Mouse (Mus musculus): ENCODE measurements at regions not wholly inside any gene's neighbourhood (a gene's known extent, or its start where the extent isn't known, plus 50 kb on each side); places are given as distances from the start of the nearest gene placed in this dataset.

DNA sequence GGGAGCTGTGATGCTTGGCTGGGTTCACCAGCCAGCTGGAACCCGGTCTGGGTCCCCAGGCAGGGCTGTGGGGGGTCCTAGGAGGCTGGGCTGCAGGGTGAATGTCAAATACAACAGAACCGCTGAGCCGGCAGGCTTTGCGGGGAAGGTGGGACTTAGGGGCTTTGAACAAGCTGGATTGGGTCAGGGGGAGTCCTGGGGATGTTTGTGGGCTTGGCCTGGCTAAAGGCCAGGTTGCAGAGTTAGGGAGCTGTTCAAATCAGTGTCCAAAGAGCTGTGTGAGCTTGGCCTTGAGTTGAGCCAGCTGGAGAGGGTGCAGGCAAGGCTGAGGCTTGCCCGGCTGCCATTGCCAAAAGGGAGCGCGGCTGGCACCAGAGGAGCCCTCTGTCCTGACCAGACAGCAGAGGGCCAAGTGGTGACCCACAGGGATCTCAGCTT, 79.3 kb upstream of the Mvb12b start:
- ATAC-seq (ENCODE audit: extremely low read depth, insufficient number of reproducible peaks, low FRiP score, poor library complexity, severe bottlenecking), result no peak

DNA sequence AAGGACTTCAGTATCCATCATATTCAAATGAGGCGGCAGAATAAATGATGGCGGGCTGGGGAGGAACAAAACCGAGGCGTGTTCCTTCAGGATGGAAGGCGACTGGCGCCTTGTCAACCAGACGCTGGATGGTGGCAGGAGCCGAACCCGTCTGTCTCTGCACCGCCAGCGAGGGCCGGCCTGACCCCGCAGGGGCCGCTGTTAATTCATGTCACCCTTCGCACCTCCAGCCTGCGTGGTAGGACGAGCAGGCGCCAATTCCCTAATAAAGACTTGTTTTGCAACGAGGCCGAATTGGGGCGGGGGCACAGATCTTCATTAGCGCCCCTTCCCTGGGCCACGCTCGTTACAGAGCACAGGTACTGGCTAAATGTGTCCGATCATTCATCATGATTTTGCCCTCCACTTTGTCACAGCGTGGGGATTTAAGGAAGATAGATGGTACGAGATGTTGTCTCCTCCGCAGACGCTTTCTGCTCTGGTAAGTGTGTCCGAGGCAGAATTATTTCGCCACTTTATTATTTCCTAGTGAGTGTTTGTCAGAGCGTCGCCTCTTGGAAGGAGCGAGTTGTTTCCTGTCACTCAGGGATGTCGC, 78.7 kb upstream of the Mvb12b start:
- no peak for ATAC-seq (ENCODE audit: extremely low read depth, insufficient number of reproducible peaks, low FRiP score, poor library complexity, severe bottlenecking)

DNA sequence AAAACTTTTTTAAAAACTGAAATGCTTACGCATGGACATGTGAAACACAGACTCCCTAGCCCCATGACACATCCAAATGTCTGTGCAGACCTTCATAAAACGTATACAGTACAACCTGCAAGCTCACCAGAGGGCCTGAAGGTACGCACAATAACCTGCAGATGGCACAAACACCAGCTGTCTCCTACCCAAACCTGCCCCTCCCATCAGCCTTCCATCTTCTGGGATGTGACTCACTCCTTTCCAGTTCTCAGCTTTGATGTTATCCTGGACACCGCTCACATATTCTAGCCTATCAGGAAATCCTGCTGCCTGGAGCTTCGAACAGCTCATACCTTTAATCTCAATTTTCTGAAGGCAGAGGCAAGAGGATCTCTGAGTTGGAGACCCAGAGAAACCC, 76.3 kb upstream of the Mvb12b start:
- ATAC-seq (ENCODE audit: extremely low read depth, insufficient number of reproducible peaks, low FRiP score, poor library complexity, severe bottlenecking), result no peak

DNA sequence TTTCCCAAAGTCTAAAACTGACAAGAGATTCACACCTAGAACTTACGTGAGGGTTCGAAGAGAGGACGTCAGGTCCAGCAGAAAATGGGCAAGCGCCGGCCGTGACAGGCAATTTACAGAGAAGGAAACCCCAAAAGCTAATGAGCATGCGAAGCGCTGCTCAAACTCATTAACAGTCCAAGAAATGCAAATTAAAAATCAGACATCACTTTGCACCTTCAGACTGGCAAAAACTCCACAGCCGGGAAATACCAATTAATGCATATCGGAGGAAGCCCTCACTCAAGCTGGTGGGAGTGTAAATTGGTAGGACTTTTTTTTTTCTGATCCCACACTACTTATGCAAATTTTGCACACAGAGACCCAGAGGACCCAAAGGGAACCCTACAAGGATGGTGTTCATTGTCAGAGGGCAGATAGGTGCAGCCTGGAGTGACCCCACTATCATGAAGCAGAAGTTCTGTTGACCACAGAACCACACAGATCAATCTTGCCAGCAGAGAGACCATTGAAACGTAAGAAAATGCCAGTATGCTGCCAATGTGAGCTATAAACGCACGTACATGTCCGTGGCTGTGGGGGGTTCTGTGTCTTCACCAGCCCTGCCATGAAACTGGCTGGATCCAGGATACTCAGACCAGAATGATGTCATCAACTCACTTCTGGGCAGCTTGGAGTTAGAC, 74.8 kb upstream of the Mvb12b start:
- ATAC-seq (ENCODE audit: extremely low read depth, insufficient number of reproducible peaks, low FRiP score, poor library complexity, severe bottlenecking), result no peak

DNA sequence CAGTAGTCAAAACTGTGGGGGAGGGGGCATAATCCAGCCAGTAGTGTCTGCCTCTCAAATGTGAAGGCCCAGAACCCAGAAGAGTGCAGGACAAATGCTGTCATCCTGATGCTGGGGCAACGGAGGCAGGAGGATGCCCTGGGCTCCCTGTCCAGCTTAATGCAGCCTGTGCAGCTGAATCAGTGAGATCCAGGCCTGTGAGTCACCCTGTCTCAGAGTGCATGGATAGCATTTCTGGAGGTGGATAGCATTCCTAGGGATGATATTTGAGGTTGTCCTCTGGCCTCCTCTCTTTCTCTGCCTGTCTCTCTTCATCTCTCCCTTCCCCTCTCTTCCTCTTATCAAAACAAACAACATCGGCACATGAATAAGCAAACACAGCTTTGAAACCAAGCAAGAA, 73.8 kb upstream of the Mvb12b start:
- ATAC-seq (ENCODE audit: extremely low read depth, insufficient number of reproducible peaks, low FRiP score, poor library complexity, severe bottlenecking), result no peak

DNA sequence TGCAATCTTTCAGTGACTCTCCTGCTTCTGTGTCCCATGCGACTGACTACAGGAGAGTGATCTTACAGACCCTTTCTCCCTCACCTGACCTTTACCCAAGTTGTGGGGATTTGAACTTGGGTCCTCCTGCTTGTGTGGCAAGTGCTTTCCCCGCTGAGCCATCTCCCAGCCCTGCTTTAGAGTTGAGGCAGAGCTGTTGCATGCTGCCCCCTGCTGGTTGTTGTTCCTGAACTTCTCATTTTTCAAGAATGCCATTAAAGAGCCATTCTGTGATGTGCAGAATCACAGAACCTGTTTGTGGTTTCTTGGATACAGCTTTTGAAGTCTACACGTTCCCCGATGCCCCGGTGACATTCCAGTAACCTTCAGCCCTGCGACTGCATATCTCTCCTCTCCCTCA, 70.0 kb upstream of the Mvb12b start:
- no peak for ATAC-seq (ENCODE audit: extremely low read depth, insufficient number of reproducible peaks, low FRiP score, poor library complexity, severe bottlenecking)

DNA sequence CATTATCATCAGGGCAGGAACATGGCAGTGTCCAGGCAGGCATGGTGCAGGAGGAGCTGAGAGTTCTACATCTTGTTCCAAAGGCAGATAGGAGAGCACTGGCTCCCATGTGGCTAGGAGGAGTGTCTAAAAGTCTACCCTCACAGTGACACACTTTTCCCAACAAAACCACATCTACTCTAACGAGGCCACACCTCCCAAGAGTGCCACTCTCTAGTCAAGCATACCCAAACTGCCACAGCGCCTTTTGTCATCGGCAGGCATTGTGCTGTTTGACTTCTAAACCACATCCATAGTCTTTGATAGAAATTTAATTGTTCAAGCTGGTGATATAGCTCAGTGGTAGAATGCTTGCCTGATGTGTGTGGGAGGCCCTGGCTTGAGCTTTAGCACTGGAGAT, 56.6 kb upstream of the Mvb12b start:
- no peak for ATAC-seq (ENCODE audit: extremely low read depth, insufficient number of reproducible peaks, low FRiP score, poor library complexity, severe bottlenecking)

DNA sequence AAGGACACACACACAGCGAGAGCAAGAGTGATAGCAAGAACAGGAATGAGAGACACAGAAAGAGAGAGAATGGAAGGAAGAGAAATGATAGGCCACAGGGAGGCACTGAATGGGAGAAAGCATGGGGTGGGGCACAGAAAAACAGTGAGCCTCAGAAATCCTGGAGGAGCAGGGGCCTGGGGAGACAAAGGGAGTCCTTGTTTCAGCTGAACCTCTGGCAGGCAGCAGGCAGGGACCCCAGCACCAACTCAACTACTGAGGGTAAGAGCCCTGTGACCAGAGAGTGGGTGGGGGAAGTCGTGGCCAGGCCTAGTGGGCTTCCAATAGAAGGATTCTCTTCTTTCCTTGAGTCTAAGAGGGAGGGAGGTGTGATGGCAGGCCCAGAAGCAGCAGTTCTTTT, 54.3 kb upstream of the Mvb12b start:
- no peak for ATAC-seq (ENCODE audit: extremely low read depth, insufficient number of reproducible peaks, low FRiP score, poor library complexity, severe bottlenecking)

DNA sequence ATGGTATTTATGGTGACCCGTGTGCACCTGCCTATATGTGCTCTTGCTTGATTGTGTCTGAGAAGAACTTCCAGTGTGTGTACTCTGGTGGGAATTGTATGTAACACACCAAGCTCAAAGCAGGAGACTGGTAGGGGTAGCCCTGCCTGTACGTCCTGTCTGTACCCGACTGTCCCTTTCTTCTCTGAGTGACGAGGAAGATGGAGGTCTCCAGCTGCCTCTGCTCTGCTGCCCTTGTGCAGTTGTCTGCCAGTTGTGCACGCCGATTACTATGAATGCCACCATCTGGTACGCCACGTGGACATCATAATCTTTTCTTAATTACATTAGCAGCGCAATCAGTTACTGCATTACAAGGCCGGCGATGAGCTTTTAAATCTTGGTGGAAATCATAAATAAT, 53.6 kb upstream of the Mvb12b start:
- ATAC-seq (ENCODE audit: extremely low read depth, insufficient number of reproducible peaks, low FRiP score, poor library complexity, severe bottlenecking), result no peak

DNA sequence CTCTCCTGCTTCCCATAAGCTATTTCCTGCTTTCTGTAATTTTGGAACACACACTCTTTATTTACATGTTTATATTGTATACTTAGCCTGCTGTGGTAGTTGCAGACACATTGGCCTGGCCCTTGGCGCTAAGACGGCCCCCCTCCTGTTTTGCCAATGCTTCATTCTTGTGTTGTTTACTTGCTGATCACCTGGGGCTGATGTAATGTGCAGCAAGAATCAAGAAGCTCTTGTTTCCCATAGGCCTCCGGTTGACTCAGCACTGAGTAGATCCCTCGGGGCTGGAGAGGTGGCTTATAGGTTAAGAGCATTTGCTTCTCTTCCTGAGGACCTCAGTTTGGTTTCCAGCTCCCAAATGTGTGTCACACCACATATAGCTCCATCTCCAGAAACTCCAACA, 52.1 kb upstream of the Mvb12b start:
- ATAC-seq (ENCODE audit: extremely low read depth, insufficient number of reproducible peaks, low FRiP score, poor library complexity, severe bottlenecking), result no peak

All from neutrophil, adult 5-6 weeks (primary cell).